Mouse (Mus musculus) erythroblast, embryonic 14.5 days (primary cell): ENCODE results near the gene Mgme1.

Experiments
- GATA1 ChIP-seq: IDR thresholded peaks from 2 replicates; pipeline ENCODE4 v1.6.1; 2012; ENCODE audit warnings: low read length, inconsistent platforms, mixed read lengths
- TAL1 ChIP-seq: IDR thresholded peaks from 3 replicates; pipeline ENCODE4 v1.6.1; 2012; ENCODE audit warnings: low read length, inconsistent platforms, mixed read lengths

- TF ChIP-seq GATA1, result no peak
- TF ChIP-seq TAL1, result no peak
Observed at GRCm38 (mm10) chr2:144262837-144263236, 7.6 kb upstream of the Mgme1 start.
